Mouse (Mus musculus): ENCODE results near the gene Rnf223. TPM values are rescaled to one million over a fixed set of nuclear protein-coding genes. Genes with fewer than 3 reads are reported as not detected.
"Not testable (repeated sequence)": the region's sequence is repeated elsewhere in the genome, so short reads cannot be mapped to it uniquely, and the experiment has no call there.

Rnf223 gene
- total RNA-seq, 2 experiments from 2014 or later: 0.07 to 0.15 TPM

DNA sequence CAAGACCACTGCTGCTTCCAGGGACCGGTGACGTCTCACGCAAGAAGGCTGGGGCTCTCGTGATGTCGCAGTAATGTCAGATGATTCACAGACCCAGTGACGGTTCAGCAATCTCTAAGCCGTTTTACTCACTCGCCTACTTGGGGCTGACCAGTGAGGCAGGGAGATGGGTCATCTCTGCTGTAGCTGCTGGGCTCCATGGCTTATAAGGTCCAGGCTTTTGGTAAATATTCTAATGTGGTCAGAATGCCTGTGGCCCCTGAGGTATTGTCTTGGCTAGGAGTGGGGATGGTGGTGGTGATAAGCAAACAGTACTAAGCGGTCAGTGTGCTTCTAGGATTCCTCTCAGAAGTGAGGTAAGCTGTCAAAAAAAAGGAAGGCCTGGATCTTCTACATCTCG, 627 bp downstream of the Rnf223 start:
- DNase-seq: no peak

DNA sequence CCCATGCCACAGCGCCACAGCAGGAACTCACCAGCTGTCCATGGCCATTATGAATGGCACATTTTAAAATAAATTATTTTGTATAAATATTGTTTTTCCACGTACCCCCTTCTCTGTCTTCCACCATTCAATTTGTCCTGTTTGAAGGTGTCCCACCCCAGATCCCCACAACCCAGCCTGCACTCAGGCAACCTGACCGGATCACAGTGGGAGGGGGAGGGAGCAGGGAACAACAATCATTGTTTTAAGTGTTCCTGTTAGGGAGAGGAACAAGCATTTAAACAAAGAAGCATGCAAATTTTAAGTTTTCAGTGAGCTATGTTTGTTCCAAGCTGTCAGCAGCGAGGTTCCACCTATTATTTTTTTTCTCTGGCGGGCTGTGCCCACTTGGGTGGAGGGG, 3.0 kb downstream of the Rnf223 start:
- no peak for DNase-seq

DNA sequence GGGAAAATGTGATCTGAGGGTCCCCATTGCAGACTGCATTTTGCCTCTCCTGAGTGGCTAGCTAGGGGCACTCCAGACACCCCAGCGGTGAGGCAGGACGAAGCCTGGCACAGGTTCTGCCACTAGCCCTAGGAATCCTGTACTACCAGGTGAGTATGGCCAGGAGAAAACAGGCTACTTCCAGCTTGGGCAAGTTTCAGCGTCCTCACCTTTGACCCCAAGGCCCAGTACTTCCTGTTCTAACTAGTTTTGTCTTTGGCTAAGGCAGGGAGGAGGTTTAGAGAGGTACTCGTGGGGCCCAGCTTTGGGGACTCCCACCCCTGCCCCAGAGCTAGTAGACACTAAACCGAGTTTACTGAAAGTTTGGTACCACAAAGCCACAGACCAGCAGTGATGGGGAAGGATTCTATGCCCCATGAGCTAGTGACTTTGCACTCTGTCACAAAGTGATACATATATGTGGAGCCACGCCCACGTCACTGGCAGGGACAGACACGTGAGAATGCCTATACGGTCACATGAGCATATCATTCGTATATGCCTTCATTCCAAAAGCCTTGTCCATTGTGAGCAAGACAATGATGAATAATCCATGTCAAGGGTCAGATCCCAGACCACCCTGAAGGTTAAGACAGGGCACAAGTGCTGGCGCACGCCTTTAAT, 3.8 kb downstream of the Rnf223 start:
- no peak for DNase-seq

DNA sequence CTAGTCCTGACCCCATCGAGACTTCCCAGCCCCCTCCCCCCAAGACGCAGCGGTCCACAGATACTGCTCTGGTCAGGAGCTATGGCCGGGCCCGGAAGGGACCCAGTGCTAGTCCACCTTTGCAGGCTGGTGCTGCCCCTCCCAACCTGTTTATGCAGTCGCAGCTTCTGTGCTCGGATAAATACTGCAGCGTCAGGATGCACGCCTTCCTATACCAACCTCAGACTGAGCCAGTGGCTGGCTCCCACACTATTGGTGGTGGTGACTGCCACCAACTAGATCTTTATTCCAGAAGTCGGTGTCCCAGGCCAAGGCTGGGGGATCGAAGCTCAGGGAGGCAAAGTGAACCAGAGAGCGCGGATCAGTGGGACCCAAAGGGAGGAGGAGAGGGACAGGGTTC, 4.8 kb downstream of the Rnf223 start:
- DNase-seq: no peak

DNA sequence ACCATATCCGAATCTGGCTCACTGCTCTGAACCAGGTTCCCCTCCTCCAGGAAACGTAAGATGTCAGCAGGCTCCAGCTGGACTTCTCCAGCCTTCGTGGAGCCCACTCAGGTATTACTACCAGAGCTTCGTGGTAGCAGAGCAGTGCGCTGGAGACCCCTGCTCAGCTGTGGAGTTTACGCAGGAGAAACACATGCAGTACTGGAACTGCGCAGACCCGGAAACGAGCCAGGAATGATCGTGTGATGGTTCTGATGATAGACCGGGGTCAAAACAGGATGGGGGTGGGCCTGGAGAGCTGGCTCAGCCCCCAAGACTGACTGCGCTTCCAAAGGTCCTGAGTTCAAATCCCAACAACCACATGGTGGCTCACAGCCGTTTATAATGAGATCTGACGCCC, 5.5 kb downstream of the Rnf223 start:
- DNase-seq: no peak

DNA sequence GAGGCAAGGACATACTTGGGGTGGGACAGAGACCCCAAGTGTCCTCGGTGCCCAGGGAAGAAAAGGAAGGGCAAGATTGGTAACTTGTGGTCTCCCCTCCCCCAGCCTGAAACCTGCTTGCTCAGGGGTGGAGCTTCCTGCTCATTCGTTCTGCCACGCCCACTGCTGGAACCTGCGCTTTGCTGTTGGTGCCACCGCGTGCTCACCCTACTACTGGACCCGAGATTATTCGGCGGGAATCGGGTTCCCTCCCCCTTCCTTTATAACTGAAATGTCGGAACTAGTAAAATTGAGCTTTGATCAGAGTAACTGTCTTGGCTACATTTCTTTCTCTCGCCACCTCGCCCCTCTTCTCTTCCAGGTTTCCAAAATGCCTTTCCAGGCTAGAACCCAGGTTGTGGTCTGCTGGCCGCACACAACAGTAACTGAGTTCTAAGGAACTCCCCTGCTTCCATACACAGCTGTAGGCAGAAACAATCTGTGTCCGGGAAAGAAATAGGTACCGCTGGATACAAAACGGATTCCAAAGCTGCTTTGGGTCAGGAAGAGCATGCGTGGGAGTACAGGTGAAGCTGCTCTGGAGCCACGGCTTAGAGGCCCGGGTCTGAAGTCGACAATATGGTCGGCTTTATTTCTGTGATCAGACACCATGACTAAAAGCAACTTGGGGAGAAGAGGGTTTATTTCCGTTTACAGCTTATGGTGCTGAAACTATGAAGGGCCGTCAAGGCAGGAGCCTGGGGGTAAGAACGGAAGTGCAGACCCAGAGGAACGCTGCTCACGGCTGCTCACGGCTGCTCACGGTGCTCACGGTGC, 6.2 kb downstream of the Rnf223 start:
- no peak for DNase-seq

DNA sequence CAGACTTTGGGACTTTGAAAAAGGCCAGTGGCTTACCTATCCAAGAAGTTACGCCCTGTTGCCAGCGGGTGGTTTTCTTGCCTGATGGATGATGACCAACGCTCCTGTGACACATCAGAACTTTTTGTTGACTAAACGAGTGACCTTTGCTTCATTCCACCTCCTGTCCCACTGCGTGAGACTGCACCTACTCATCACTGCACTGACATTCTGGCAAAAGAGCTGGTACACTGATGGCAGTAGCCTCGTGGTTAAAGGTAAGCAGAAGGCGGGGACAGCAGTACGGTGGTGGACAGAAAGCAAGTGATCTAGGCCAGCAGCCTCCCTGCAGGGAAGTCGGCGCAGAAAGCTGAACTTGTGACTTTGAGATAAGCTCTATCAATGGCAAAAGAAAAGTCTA, 20.6 kb downstream of the Rnf223 start:
- DNase-seq: not testable (repeated sequence)

DNA sequence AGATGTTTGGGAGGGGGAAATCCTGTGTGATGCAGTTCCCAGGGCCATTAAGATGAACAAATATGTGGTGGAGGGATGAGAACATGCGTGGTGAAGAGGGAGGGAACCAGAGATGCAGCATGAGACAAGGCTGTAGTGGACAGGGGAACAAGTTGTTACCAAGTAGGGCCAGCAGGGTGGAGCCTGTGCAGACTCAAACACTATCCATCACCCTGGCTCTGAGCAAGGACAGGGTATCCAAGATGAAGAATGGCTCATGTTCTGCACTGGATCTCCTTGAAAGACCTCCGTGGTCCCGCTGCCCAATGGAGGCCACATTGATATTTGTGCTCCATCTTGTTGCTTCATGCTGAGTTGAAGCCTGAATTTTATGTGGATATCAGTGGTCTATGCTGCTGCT, 24.5 kb downstream of the Rnf223 start:
- DNase-seq: no peak

DNA sequence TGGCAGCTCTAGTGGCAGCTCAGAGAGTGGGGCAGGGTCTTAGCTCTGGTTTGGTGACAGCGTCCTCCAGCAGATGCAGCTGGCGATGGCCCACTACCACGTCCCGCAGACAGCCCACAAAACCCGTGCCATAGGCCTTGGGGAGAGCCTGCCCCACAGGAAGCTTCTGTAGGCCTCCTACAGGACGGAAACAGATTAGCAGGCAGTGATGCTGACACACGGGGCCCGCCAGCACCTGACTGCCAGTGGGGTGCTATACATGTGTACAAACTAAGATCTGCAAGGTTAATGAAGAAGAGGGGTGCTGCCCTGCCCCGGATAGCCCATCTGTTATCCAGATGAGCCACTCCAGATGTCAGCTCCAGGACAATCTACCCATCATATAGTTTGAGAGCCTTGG, 36.2 kb downstream of the Rnf223 start:
- peak in 1 of 2 experiments; percentile 0 for DNase-seq

DNA sequence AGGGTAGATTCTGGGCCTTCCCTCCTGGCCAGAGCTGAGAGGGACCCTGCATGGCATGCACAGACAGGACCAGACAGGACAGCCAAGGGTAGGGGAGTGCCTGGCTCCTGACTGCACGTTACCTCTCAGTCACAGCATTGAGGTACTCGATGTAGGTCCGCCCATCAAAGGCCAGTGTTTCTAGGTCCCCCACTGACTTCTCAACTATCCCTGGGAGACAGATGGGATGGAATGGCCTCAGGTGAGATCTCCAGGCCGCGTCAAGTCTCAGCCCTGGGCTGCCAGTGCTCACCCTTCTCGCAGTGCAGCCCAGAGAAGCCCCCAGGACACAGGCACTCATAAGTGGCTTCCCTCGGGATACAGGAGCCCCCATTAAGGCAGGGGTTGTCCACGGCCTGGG, 38.3 kb downstream of the Rnf223 start:
- DNase-seq: no peak

DNA sequence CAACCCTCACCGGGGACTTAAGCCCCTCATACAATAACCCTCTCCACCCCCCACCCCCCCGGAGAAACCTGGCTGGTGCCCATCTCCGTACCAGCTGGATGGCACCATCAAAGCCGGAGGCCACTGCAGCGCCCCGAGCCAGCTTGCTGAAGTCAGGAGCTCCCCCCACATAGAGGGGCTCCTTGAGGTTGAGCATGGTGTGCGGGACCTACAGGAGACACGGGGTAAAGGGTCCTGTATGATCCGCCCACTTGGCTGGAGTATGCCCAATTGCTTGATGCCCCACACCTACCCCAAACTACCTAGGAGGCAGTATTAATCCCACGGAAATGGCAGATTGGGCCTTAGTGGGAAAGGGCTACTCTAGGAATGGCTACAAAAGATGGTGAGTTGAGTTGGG, 38.8 kb downstream of the Rnf223 start:
- DNase-seq: no peak

DNA sequence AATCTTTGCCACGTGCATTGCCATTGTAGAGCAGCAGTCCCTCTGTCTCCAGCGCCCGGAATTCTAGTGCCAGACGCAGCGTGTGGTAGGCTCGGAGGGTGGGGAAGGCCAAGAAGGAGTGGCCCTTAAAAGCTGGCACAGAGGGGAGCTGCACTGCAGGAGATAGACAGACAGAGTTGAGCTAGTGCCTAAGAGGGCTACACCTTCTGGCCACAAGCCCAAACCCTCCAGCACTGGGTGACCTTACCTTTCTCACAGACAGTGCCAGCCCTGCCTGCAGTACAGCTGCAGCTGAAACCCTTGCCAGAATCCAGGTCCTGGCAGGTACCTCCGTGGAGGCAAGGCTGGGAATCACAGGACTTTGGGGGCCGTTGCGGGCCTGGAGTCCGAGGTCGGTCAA, 41.5 kb downstream of the Rnf223 start:
- DNase-seq: peak; percentile 73 to 85

DNA sequence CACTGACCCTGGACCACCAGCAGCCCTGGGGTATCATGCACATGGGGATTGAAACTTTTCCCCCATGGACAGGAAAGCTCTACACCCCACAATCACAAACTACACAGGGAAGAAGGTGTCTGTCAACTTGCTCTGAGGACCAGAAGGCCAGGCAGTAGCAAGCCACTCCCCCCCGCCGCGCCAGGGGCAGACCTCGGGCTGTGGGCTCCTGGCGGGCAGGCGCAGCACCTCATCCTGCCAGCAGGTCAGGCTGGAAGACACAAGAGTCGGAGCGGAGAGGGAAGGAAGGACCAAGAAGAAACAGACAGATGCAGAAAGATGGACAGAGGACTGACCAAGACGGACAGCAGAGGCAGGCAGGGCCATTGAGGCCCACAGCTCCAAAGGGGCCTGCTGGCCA, 47.3 kb downstream of the Rnf223 start:
- no peak for DNase-seq

Other genes starting within 250 kb of the Rnf223 start
- gene Pusl1, start 238.7 kb upstream of the Rnf223 start, total RNA-seq (2021): 10 to 100 TPM; 10.4 to 12.8 TPM
- 1 to 10 TPM; 8.6 to 8.8 TPM for gene Acap3, start 238.7 kb upstream of the Rnf223 start, total RNA-seq (2021)
- gene Ube2j2, start 186.7 kb upstream of the Rnf223 start, total RNA-seq (2021): 10 to 100 TPM; 53.0 to 55.9 TPM
- gene C1qtnf12, start 168.2 kb upstream of the Rnf223 start, total RNA-seq (2021): 10 to 100 TPM; 17.0 to 22.4 TPM
- 1 to 10 TPM; 2.7 to 3.1 TPM for gene B3galt6, start 137.9 kb upstream of the Rnf223 start, total RNA-seq (2021)
- gene Sdf4, start 137.6 kb upstream of the Rnf223 start, total RNA-seq (2021): 10 to 100 TPM; 82.1 to 89.0 TPM
- gene Tnfrsf4, start 116.7 kb upstream of the Rnf223 start, total RNA-seq (2021): 1 to 10 TPM in 1 of 2 experiments, under 1 TPM in 1; 0.25 to 1.0 TPM
- gene Tnfrsf18, start 104.3 kb upstream of the Rnf223 start, total RNA-seq (2021): under 1 TPM; 0.45 to 0.49 TPM
- under 1 TPM in 1 of 2 experiments, not detected in 1; 0.33 TPM for gene Ttll10, start 71.1 kb upstream of the Rnf223 start, total RNA-seq (2021)
- gene 9430015G10Rik, start 20.5 kb upstream of the Rnf223 start, total RNA-seq (2021): 1 to 10 TPM; 2.0 to 3.0 TPM
- 10 to 100 TPM; 22.6 to 24.7 TPM for gene Agrn, start 67.0 kb downstream of the Rnf223 start, total RNA-seq (2021)
- gene Isg15, start 70.3 kb downstream of the Rnf223 start, total RNA-seq (2021): 1 to 10 TPM; 2.3 to 3.1 TPM
- gene AW011738, start 72.8 kb downstream of the Rnf223 start, total RNA-seq (2021): 10 to 100 TPM in 1 of 2 experiments, 1 to 10 TPM in 1; 9.5 to 11.6 TPM
- gene Perm1, start 85.4 kb downstream of the Rnf223 start, total RNA-seq (2021): 100 to 1,000 TPM; 265 to 319 TPM
- 10 to 100 TPM; 10.1 to 11.0 TPM for gene Plekhn1, start 104.3 kb downstream of the Rnf223 start, total RNA-seq (2021)
- 10 to 100 TPM; 22.9 to 27.0 TPM for gene Noc2l, start 105.5 kb downstream of the Rnf223 start, total RNA-seq (2021)
- gene Samd11, start 125.1 kb downstream of the Rnf223 start, total RNA-seq (2021): not detected
- not detected for gene Vmn2r-ps159, start 200.6 kb downstream of the Rnf223 start, total RNA-seq (2021)